Mouse (Mus musculus) stomach, postnatal 0 days (tissue): ENCODE data around the gene B9d1. TPM values are rescaled to one million over a fixed set of nuclear protein-coding genes. Genes with fewer than 3 reads are reported as not detected.

Source experiments
- ATAC-seq: fragments of 200-750 bp; cut with Nextera tagmentation; 2 replicates; pipeline ENCODE4 v1.8.0; 2017; ENCODE audit not compliant: low FRiP score, low TSS enrichment
- DNase-seq: peaks from one replicate; pipeline ENCODE4 v3.0.0-alpha.2; 2016; ENCODE audit warnings: low spot score
- H3K27ac ChIP-seq: fragments of 300-500 bp; sonication (generic); replicated peaks from 2 replicates; pipeline ENCODE4 v1.5.1; 2014; ENCODE audit warnings: mild to moderate bottlenecking, control low read depth
- H3K27me3 ChIP-seq: fragments of 300-500 bp; sonication (generic); 2 replicates; pipeline ENCODE4 v1.6.1; 2014; ENCODE audit warnings: low read length; ENCODE audit not compliant: control insufficient read depth, insufficient read depth
- H3K36me3 ChIP-seq: fragments of 300-500 bp; sonication (generic); 2 replicates; pipeline ENCODE4 v1.6.1; 2014; ENCODE audit warnings: low read length, mixed read lengths; ENCODE audit not compliant: control insufficient read depth, insufficient read depth
- H3K4me1 ChIP-seq: fragments of 300-500 bp; sonication (generic); replicated peaks from 2 replicates; pipeline ENCODE4 v1.6.1; 2014; ENCODE audit warnings: antibody characterized with exemption; ENCODE audit not compliant: control insufficient read depth, insufficient read depth
- H3K4me2 ChIP-seq: fragments of 300-500 bp; sonication (generic); replicated peaks from 2 replicates; pipeline ENCODE4 v1.6.1; 2014; ENCODE audit warnings: low read depth, mild to moderate bottlenecking, control low read depth, moderate library complexity
- H3K4me3 ChIP-seq: fragments of 300-500 bp; sonication (generic); 2 replicates; pipeline ENCODE4 v1.5.1; 2014; ENCODE audit warnings: low read depth, low read length, control low read depth
- H3K9ac ChIP-seq: fragments of 300-500 bp; sonication (generic); 2 replicates; pipeline ENCODE4 v1.6.1; 2014; ENCODE audit warnings: mild to moderate bottlenecking, low read length, control low read depth, mixed read lengths
- H3K9me3 ChIP-seq: fragments of 300-500 bp; sonication (generic); 2 replicates; pipeline ENCODE4 v1.6.1; 2016; ENCODE audit warnings: low read length; ENCODE audit not compliant: control insufficient read depth
- CTCF ChIP-seq: IDR thresholded peaks from 2 replicates; pipeline ENCODE4 v1.5.1; 2016; ENCODE audit warnings: antibody characterized with exemption, low read depth, mild to moderate bottlenecking, moderate library complexity
- EP300 ChIP-seq: optimal IDR thresholded peaks from 2 replicates; pipeline ENCODE3; 2016; ENCODE audit warnings: antibody characterized with exemption
- WGBS: fragments of 180-500 bp; shearing (Covaris S2); extraction: QIAGEN DNeasy Blood & Tissue Kit; methylation state at CpG from one replicate; pipeline ENCODE4 v1.1.7; 2014; 5-methylcytosine and 5-hydroxymethylcytosine counted together
- polyA plus RNA-seq: library from polyadenylated mRNA; unstranded; fragments of >200 nt; fragmentation: Nextera tagmentation; extraction: Ambion mirVana; gene quantifications from 2 replicates; pipeline ENCODE4 v1.2.1, GENCODE M21; 2015

B9d1 gene
- polyA plus RNA-seq, 1 experiment from 2014 or later = 11.3 TPM

DNA sequence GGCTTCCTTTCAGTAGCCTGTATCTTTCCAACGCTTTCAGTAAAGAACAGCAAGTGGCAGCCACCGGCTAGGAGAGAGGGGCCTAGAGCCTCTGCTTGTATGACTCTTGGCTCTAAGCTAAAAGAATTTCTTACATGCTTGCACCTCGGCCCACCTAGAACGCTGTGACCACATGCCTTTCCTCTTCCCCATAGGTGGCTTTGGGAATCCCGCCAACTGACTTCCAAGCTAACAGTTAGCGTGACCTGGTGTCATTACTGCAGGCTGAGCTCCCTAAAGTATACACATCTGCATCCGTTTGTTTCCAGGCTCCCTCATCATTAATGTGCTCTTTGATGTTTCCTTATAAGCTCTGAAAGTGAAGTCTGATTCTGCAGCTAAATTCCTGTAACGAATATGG is 1.0 kb upstream of the B9d1 start:
- no peak overlapping the region for H3K4me2 ChIP-seq
- no peaks in the 10 kb centered on the region for H3K36me3 ChIP-seq
- H3K4me1 ChIP-seq = no peaks in the 10 kb centered on the region
- no peak for ATAC-seq
- WGBS = 73% methylated on average over 8 of the region's 8 CpGs
- no peak for TF ChIP-seq EP300
- TF ChIP-seq CTCF = no peak
- H3K27ac ChIP-seq = no peak overlapping the region
- H3K27me3 ChIP-seq = no peaks in the 10 kb centered on the region
- no peak overlapping the region for H3K9ac ChIP-seq
- H3K4me3 ChIP-seq = no peak overlapping the region
- DNase-seq = no peak
- no peaks in the 10 kb centered on the region for H3K9me3 ChIP-seq

DNA sequence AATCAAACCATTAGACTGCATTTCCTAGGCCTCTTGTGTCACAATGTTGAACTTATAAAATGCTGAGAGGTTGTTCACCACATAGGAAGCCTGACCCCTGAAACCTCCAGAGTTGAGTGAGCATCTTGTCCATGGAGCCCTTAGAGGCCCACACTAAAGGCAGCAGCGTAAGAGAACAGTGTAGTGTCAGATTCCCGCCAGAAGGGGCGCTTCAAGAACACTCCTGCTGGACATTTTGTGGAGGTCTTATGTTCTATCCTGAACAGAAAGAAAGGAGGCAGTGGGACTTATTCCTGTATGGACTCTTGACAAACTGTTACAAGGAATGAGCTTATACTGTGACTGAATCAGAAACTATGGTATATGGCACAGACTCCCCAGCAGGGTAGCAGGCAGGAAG is 10.0 kb downstream of the B9d1 start:
- Histone ChIP-seq H3K9me3 (no peaks in the 10 kb centered on the region), H3K36me3 (peaks cover 21% of the 10 kb centered on the region), H3K4me1 (no peaks in the 10 kb centered on the region), H3K4me2 (no peak overlapping the region), H3K27ac (no peak overlapping the region), H3K4me3 (no peak overlapping the region), H3K27me3 (no peaks in the 10 kb centered on the region), H3K9ac (no peak overlapping the region)
- ATAC-seq (no peak), DNase-seq (peak; percentile 38)
- TF ChIP-seq CTCF (peak; percentile 74), EP300 (no peak)
- WGBS = 30% methylated on average over 3 of the region's 3 CpGs

DNA sequence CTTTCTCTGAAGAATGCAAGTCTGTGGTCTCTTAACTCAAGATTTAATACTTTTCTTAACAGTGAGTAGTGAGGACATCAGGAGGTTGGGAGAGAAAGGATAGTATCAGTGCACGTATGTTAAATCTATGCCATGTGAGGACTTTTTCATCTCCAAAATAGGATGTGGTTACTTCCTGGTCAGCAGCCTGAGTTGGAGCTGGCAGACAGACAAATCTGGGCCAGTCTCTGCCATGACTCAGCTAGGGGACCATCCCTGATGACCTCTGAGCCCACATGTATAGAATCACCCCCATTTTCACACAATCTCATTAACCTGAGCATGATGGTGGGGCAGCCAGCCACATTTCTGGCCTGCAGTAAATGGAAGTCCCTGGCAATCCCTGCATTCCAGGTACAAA is 13.0 kb downstream of the B9d1 start:
- H3K36me3 ChIP-seq = peaks cover 30% of the 10 kb centered on the region

DNA sequence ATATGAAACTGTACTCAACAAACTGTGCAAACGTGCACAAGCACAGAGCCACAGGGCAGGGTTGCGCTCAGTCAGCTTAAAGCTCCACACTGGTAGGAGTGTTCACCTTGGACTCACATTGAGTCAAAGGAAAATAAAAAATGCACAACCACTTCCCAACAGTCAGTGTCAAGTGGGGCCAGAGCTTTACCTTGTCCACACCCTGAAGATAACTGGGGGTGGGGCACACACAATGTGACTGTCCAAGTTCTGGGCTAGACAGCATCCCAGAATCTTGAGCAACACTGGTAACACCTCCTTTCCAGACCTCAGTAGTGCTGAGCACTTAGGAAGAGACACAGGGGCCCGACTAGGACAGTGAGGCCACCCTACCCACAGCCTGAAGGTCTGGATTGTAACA is 13.9 kb downstream of the B9d1 start:
- ATAC-seq = no peak
- TF ChIP-seq CTCF (no peak), EP300 (no peak)
- H3K27ac ChIP-seq = no peak overlapping the region
- no peak overlapping the region for H3K4me3 ChIP-seq
- H3K27me3 ChIP-seq = no peaks in the 10 kb centered on the region
- DNase-seq = no peak
- 75% methylated on average over 3 of the region's 3 CpGs for WGBS
- H3K36me3 ChIP-seq = peaks cover 27% of the 10 kb centered on the region
- no peaks in the 10 kb centered on the region for H3K9me3 ChIP-seq
- H3K4me2 ChIP-seq = no peak overlapping the region
- no peaks in the 10 kb centered on the region for H3K4me1 ChIP-seq
- no peak overlapping the region for H3K9ac ChIP-seq

More for the DNA sequence above, 13.0 kb downstream of the B9d1 start:
- Histone ChIP-seq H3K4me3 (no peak overlapping the region), H3K9ac (no peak overlapping the region), H3K27me3 (no peaks in the 10 kb centered on the region), H3K27ac (no peak overlapping the region), H3K9me3 (no peaks in the 10 kb centered on the region), H3K4me1 (no peaks in the 10 kb centered on the region), H3K4me2 (no peak overlapping the region)
- WGBS = 87% methylated on average over 1 of the region's 1 CpGs
- TF ChIP-seq CTCF = no peak
- TF ChIP-seq EP300 = no peak
- ATAC-seq = no peak
- DNase-seq = no peak

DNA sequence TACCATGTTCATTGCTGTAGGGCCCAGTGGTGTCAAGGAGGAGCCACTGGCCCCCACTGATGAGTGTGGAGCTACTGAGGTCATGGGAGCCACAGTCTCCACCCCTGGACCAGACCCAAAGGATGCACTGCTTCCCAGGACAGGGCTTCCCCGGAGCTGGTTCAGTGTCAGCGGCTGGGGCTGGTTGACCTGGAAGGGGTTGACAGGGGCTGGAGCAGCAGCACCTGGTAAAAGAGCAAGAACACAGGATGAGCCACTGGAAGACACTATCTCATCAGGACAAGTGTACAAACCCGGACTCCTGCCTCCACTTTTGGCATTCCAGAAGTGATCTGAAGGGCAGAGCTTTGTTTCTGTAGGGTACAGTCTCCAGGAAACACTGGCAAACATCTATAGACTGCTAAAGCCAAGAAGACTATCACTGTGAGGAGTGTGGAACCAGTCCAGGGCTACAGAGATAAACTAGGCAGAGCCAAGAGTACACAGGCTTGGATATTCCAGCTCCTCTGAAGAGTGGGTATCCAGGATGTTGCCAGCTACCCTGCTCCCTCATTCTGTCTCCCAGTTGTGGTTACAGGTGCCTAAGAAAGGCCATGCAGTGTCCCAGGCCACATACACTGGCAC is 14.7 kb downstream of the B9d1 start:
- no peak for ATAC-seq
- TF ChIP-seq EP300 = no peak
- no peak for TF ChIP-seq CTCF
- Histone ChIP-seq H3K4me3 (no peak overlapping the region), H3K4me1 (no peaks in the 10 kb centered on the region), H3K27ac (no peak overlapping the region), H3K4me2 (no peak overlapping the region), H3K27me3 (no peaks in the 10 kb centered on the region), H3K36me3 (peaks cover 24% of the 10 kb centered on the region), H3K9ac (no peak overlapping the region), H3K9me3 (no peaks in the 10 kb centered on the region)
- no peak for DNase-seq
- WGBS = 89% methylated on average over 3 of the region's 3 CpGs

DNA sequence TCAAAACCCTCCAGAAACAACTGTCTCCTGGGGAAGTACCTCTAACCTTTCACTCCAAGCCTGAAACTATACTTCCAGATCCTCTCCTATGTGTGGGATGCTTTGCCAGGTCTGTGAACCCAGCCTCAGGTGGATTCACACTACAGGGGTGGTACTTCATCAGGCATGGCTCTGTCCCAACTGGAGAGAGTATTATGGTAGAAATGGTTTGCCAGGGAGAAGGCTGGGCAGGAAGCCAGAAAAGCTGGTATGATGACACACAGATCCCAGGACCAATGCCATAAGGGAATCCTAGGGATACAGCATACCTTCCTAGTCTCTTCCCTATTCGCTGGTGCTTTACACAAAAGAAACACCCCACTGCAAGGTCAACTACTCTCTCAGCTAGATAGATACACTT is 21.9 kb downstream of the B9d1 start:
- DNase-seq = no peak
- Histone ChIP-seq H3K9ac (no peak overlapping the region), H3K27ac (no peak overlapping the region), H3K9me3 (no peaks in the 10 kb centered on the region), H3K4me3 (no peak overlapping the region), H3K4me2 (no peak overlapping the region), H3K27me3 (no peaks in the 10 kb centered on the region), H3K36me3 (peaks cover 7% of the 10 kb centered on the region; the same call in 1 of the 2 replicates), H3K4me1 (no peaks in the 10 kb centered on the region)
- no peak for TF ChIP-seq CTCF
- TF ChIP-seq EP300 = no peak
- WGBS = 62% methylated on average over 1 of the region's 1 CpGs
- ATAC-seq = no peak
